Mouse (Mus musculus) stomach, adult 2 months (tissue): Measurements from ENCODE around the gene Gja8. TPM values are rescaled to one million over a fixed set of nuclear protein-coding genes. Genes with fewer than 3 reads are reported as not detected.

Experiments used
- polyA plus RNA-seq: library from polyadenylated mRNA; depleted of rRNA; stranded (reverse); fragments of >200 nt; gene quantifications from 2 replicates; pipeline ENCODE4 v1.2.3, GENCODE M21; 2012; rRNA removed

The Gja8 gene
- polyA plus RNA-seq = not detected in 2 replicates

GRCm38 (mm10) chr3:96925920-96926319 is at the start of gene Gja8:
Gene Gja8 (minus strand): TSS chr3:96926020.

GRCm38 (mm10) chr3:96904851-96905541 is 20.8 kb downstream of the Gja8 start, which contains the start of gene Gpr89:
Gene Gpr89 (minus strand): TSS chr3:96905346.

GRCm38 (mm10) chr3:96904393-96904792 is 21.4 kb downstream of the Gja8 start, which contains the start of gene Gja5:
Gene Gja5 (plus strand): TSS chr3:96904693.

Other genes with a start within 250 kb of the Gja8 start
- gene Pias3, start 229.6 kb downstream of the Gja8 start, polyA plus RNA-seq = 20.9 and 23.0 TPM in 2 replicates
- gene Nudt17, start 217.5 kb downstream of the Gja8 start, polyA plus RNA-seq = 4.9 and 6.6 TPM in 2 replicates
- gene Polr3c, start 198.4 kb downstream of the Gja8 start, polyA plus RNA-seq = 7.7 and 8.8 TPM in 2 replicates
- gene Rnf115, start 198.4 kb downstream of the Gja8 start, polyA plus RNA-seq = 3.2 and 3.8 TPM in 2 replicates
- not detected in 2 replicates for gene Pdzk1, start 96.7 kb downstream of the Gja8 start, polyA plus RNA-seq
- gene Cd160, start 96.7 kb downstream of the Gja8 start, polyA plus RNA-seq = 0.11 TPM in 1 of 2 replicates, not detected in the other
- 0.61 and 0.68 TPM in 2 replicates for gene Gja5, start 21.3 kb downstream of the Gja8 start, polyA plus RNA-seq
- 3.2 and 3.5 TPM in 2 replicates for gene Gpr89, start 20.7 kb downstream of the Gja8 start, polyA plus RNA-seq
- 9.3 and 10.6 TPM in 2 replicates for gene Acp6, start 232.8 kb upstream of the Gja8 start, polyA plus RNA-seq